Mouse (Mus musculus): ENCODE measurements around the gene Rpl3l.
"Not testable (repeated sequence)": the region's sequence is repeated elsewhere in the genome, so short reads cannot be mapped to it uniquely, and the experiment has no call there.

The Rpl3l gene

DNA sequence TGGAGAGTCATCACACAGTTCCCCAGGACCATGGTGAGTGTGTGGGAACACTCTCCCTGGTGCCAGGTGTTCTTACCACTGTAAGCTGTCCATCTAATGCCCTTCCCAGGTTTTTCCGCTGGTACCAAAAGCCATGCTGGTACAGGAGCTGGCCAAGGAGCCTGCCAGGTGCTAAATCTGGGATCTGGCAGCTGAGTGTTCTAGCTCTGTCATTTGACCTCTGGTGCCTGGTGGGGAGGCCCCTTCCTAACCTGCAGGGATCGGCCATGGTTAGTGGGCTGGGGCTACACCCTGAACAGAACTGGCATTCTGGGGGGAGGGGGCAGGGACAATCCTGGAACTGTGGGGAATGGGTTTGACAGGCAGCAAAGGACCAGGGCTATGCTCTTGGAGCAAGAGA, at the start of gene Rpl3l:
Gene Rpl3l (plus strand): TSS at position 203 of the 400 bp plus-strand sequence.
- no peak for DNase-seq

DNA sequence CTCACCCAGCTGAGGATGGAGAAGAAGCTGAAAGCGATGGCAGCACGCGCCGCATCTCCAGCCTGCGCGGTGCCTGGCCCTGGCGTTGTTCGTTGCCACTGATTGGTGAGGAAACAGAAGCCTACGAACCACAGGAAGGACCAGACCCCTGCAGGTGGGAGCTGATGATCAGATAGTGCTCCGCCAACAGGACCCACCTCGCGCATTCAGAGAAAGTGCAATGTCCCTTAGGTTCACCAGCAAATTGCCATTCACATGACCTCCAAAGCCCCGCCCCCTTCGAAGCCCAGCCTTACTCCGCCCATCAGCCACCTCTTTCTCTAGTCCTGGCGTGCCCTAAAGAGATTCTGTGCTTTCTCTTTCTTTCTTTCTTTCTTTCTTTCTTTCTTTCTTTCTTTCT, 41.1 kb upstream of the Rpl3l start:
- DNase-seq: no peak

DNA sequence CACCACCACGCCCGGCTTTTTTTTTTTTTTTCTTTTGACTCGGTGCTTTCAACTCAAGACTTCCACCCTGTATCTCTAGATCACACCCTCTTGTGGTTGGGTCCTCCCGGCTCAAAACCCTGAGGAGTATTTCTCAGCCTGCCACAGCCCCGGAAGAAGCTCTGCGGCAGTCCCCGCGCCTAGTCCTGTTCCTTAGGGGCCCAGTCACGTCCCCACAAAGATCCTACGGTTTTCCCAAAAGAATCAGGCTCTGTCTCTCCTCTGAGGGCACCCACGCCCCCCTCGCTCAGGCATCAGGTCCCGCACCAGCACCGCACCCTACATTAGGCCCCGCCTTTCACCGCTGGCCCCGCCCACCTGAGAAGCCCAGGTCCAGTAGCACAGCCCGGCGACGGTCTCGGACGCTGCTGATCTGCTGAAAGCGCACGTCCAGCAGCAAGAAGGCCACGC, 40.4 kb upstream of the Rpl3l start:
- no peak for DNase-seq

- DNase-seq: no peak
Measured at GRCm38 (mm10) chr17:24687599-24687998, 40.0 kb upstream of the Rpl3l start.

- DNase-seq: peak; percentile 74
Measured at GRCm38 (mm10) chr17:24689251-24690081, 38.2 kb upstream of the Rpl3l start, which contains the start of gene Syngr3. Gene Syngr3, minus strand, starts transcription at chr17:24689955.

- no peak for DNase-seq
Measured at GRCm38 (mm10) chr17:24692385-24692784, 35.2 kb upstream of the Rpl3l start.

DNA sequence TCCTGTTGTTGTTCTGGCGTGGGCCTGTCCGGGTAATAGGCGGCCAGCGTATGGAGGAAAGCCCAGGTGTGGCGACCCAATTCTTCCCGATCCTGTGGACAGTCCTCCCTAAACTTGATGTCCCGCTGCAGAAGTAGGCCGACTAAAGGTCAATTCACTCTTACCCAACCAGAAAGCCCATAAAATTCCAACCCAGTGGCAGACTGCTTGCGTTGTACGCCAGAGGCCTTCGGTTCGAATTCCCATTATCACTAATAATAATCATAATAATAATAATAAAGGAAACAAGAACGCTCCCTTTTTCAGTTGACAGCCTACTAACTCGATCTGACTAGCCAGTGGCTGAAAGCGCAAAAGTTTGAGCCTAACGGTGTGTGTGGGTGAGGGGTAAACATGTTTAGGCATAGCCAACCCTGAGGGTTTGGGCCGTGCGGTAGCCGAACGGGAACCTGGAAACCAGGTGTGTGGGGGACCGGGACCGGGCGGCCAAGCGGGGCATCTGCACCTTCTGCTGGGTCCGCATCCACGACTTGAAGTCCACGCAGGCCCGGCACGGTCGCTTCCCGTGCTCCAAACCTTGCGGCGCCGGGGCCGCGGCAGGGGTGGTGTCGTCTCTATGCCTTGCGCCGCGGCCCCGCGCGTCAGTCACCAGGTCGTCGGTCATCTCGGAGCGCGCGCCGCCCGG, 32.2 kb upstream of the Rpl3l start:
- DNase-seq: no peak

- DNase-seq: peak; percentile 87
Measured at GRCm38 (mm10) chr17:24696011-24696697, 31.5 kb upstream of the Rpl3l start, which contains the start of the genes Gfer and Noxo1. Gene Gfer, minus strand, starts transcription at chr17:24696156. Gene Noxo1, plus strand, starts transcription at chr17:24696234.

DNA sequence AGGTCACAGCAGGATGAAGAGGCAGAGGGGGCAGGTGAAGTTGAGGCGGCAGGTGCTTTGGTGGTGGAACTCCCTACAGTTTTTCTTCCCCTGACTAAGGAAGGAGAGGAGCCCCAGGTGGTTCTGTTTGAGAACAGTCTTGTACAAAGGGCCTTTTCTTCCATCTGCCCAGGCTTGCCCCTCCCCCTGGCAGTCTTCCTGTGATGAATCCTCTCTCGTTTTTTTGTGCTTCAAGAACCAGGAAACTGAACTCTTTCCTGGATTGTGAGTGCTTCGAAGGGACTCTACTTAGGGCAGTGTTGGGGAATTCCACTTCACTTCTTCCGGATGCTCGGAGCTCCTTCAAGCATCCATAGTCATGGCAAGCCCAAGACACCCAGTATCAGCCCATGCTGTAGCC, 29.6 kb upstream of the Rpl3l start:
- no peak for DNase-seq

GRCm38 (mm10) chr17:24698715-24699114, 28.9 kb upstream of the Rpl3l start:
- DNase-seq: no peak

- no peak for DNase-seq
Measured at GRCm38 (mm10) chr17:24699473-24699872, 28.1 kb upstream of the Rpl3l start.

DNA sequence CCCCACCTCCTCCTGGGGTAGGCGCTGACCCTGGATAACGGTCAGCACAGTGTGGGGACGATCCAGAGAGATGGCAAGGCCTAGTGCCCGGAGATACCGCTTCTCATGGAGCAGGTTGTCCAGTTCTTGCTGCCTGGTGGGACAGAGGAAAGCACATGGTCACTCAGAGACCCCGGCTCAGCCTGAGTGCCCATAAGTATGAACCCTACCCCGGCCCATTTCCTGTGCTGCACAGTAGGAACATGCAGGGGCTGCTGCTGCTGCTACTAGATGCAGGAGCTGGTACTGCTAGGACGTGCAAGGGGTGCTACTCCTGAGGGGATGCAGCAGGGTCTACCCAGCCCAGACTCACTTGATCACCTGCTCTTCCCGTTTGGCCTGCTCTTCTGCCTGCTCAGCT, 26.4 kb upstream of the Rpl3l start:
- no peak for DNase-seq

DNA sequence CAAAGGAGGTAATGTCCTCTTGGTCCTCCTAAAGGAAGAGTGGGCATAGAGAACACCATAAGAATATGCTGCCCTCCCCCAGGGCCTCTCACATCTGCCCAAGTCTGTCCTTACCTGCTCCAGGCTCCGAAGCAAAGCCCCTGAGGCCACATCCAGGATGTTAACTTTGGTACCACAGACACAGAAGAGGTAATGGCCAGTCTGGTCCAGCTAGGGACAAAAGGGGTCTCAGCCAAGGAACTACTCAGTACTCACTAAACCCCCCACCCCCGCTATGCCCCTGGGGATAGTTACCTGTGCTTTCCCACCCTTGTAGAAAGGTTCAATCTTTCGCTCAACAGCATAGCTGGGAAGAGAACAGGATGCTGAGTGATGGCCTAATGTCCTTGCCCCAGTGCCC, 21.8 kb upstream of the Rpl3l start:
- peak; percentile 19 for DNase-seq

GRCm38 (mm10) chr17:24706982-24707800, 20.4 kb upstream of the Rpl3l start, which contains the start of gene Tbl3:
Gene Tbl3, minus strand, starts transcription at chr17:24707660.
- peak; percentile 90 for DNase-seq

GRCm38 (mm10) chr17:24707801-24708425, 19.7 kb upstream of the Rpl3l start:
- DNase-seq: no peak

- DNase-seq: no peak
Measured at GRCm38 (mm10) chr17:24708646-24709045, 19.0 kb upstream of the Rpl3l start.

DNA sequence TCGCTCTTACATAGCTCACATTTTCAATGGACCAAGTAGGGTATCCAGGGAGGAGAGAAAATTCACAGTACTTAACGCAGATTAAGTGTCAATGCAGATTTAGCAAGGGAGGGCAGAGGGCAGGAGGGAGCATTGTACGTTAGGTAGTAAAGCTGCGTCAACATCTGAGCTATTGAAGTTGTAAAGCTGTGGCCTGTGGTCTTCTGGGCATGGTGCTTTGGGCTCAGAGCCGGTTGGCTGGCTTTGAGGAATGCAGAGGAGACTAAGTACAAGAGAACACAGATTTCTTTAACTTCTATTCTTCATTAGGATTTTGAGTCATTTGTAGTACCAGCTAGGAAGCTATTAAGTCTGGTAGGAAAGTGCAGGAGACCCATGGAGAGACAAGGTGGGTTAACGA, 12.1 kb upstream of the Rpl3l start:
- DNase-seq: no peak

DNA sequence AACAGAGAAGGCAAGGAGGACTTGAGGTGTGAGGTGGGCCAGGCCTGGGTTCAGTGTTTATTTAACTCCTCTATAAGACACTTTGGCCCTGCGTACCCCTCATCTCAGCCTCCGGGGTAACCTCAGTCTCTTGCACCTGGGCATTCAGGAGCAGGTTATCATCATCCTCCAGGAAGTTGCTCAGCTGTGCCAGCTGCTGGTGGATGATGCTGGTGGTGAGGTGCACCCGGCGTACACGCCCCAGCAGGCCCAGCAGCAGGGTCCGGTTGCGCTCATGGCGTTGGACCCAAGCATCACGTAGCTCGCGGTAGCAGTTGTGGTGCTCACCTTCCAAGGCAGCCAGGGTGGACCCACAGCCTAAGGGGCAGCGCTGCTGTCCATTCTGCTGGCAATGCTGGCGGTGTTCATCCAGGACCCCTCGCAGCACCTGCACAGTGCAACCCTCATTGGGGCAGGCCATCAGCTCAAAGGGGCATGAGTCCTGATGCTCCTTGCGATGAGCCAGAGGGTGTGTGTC, 11.4 kb upstream of the Rpl3l start:
- DNase-seq: no peak

DNA sequence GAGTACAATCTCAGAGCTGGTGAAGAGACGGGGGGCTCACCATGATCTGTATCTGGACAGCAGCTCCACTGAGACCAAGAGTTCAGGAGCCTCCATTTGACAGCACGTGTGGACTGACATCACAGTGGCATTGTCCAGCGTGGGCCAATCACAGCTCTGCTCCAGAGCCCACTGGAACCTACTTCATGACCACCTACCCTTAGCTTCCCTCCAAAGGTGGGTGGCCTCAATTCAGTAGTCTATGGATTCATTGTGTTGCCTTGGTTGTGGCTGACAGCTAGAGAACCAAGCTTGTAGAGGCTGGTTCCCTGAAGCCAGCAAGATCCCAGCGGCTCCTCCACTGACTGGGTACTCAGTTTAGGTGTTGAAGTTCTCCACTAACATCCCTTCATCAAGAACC, 9.7 kb upstream of the Rpl3l start, which contains the start of the genes Rnf151 and Rps2:
Gene Rnf151 (minus strand): TSS at position 121 of the 400 bp plus-strand sequence.
Gene Rps2 (plus strand): TSS at position 174 of the 400 bp plus-strand sequence.
- no peak for DNase-seq

- DNase-seq: not testable (repeated sequence)
Measured at GRCm38 (mm10) chr17:24718938-24719337, 8.7 kb upstream of the Rpl3l start.

- peak; percentile 99 for DNase-seq
Measured at GRCm38 (mm10) chr17:24719494-24720222, 8.0 kb upstream of the Rpl3l start.

Data from cerebellum, adult 11-12 months (tissue).